Mouse (Mus musculus) left cerebral cortex, postnatal 36 days (tissue): ENCODE results near the gene Nudt16. TPM values are rescaled to one million over a fixed set of nuclear protein-coding genes. Genes with fewer than 3 reads are reported as not detected.
"Not testable (repeated sequence)": the region's sequence is repeated elsewhere in the genome, so short reads cannot be mapped to it uniquely, and the experiment has no call there.

Experiments
- DNase-seq, 2 experiments: peaks; one replicate each; pipeline ENCODE4 v3.0.0; 2021 to 2022; ENCODE audit warnings: low spot score in 2 of 2, mixed read lengths in 1 of 2
- intact Hi-C: fragments of 180-260 bp; cut with DNase I; formaldehyde crosslinking; loops from one replicate; pipeline ENCODE4 v1.15.1; 2025
- total RNA-seq, 2 experiments: library from RNA; stranded (reverse); gene quantifications; 2 replicates each; pipeline ENCODE4 v1.2.3; 2021

Gene Nudt16
- 10 to 100 TPM; 17.2 to 18.9 TPM for total RNA-seq

GRCm38 (mm10) chr9:105131253-105132001, at the start of gene Nudt16:
Nudt16 (minus strand) TSS chr9:105131824.
- intact Hi-C loops, result loop anchor here (2.0 kb wide), 1 partner anchor 121 kb away; no protein-coding TSS in a partner anchor
- peak; percentile 87 to 90 for DNase-seq

DNA sequence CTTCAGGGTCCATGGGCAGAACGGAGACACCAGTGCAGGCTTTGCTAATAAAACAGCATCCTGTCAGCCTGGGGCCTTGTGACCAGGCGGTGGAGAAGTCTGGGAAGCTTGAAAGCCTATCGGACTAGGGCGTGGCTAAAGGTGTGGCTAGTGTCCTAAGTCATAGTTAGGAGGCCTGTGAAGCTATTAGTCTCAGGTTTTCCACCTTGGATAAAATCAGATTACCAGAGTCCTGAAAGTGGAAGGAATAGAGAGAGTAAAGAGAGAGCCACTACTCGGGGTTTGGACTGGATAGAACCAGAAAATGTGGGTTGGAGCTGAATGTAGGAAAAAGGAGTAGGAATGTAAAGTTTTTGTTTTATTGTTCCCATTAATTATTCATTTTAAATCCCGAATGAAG, 13.4 kb upstream of the Nudt16 start, which contains the start of gene 1700080E11Rik:
TSS of gene 1700080E11Rik (minus strand) at position 101 of the 400 bp plus-strand sequence.
- intact Hi-C loops, result no loop called here
- no peak for DNase-seq

GRCm38 (mm10) chr9:105139204-105139603, 7.6 kb upstream of the Nudt16 start:
- no peak for DNase-seq
- intact Hi-C loops, result no loop called here

DNA sequence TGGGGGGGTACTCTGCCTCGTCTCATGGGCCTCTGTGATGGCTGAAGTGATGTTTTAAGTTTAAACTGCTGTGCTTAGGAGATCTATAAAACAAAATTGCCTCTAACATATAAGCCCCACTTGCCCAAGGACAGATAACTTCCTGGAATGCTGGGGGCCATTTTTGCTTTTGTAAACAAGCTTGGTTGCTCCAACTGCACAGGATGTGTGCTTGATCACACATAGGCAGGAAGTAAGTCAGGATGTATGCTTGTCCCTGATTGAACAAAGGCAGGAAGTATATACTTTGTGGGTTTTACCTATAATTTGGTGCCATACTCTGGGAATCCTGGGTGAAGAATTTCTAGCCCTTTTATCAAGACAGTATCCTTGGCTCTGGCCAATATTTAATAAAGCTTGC, 4.8 kb upstream of the Nudt16 start:
- intact Hi-C loops, result no loop called here
- DNase-seq, result no peak

GRCm38 (mm10) chr9:105134536-105134935, 2.9 kb upstream of the Nudt16 start:
- intact Hi-C loops, result no loop called here
- DNase-seq, result no peak

- intact Hi-C loops, result no loop called here
- no peak for DNase-seq
Observed at GRCm38 (mm10) chr9:105132002-105132367, 361 bp upstream of the Nudt16 start.

DNA sequence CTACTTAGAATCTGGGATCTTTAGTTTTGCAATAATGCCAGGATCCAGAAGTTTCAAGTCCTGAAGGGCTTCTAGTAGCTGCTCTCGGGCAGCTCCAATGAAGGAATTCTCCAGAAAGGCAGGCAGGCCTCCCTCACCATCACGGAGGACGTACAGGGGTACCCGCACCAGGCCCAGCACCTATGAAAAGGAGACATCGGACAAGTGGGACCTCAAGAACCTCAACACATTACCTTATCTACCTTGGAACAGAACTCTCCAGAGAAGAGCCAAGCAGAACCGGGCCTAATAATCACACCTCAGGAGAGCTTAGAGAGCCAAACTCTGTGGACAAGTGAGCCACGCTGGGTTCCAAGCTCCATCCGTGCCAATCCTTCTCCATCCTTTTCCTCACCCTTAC, 1.3 kb downstream of the Nudt16 start:
- DNase-seq, result no peak

GRCm38 (mm10) chr9:105125206-105125605, 6.4 kb downstream of the Nudt16 start:
- intact Hi-C loops, DNase-seq: not testable (repeated sequence)

More for the DNA sequence above, 1.3 kb downstream of the Nudt16 start:
- intact Hi-C loops, result loop anchor here (2.0 kb wide), 1 partner anchor 122 kb away; no protein-coding TSS in a partner anchor

DNA sequence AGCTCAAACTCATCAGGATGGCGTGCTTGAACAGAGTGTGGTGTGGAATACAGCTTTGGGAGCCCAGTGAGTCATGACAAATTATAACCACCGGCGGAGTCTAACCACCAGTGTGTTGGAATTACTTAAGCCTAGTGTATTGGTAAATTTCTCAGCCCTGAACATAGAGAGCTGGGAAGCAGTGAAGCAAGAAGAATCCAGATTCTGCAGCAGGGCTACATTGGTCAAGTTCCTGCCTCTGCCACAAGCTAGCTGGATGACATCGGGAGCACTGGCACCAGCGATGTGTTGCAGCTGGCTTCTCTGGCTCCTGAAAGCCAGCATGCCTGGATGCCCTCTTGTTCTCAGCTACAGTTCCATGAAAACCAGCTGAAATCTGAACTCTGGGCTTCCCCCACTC, 27.7 kb downstream of the Nudt16 start:
- intact Hi-C loops, result no loop called here
- DNase-seq, result no peak

GRCm38 (mm10) chr9:105101911-105102310, 29.7 kb downstream of the Nudt16 start:
- intact Hi-C loops, result no loop called here
- DNase-seq, result peak; percentile 32 to 38

DNA sequence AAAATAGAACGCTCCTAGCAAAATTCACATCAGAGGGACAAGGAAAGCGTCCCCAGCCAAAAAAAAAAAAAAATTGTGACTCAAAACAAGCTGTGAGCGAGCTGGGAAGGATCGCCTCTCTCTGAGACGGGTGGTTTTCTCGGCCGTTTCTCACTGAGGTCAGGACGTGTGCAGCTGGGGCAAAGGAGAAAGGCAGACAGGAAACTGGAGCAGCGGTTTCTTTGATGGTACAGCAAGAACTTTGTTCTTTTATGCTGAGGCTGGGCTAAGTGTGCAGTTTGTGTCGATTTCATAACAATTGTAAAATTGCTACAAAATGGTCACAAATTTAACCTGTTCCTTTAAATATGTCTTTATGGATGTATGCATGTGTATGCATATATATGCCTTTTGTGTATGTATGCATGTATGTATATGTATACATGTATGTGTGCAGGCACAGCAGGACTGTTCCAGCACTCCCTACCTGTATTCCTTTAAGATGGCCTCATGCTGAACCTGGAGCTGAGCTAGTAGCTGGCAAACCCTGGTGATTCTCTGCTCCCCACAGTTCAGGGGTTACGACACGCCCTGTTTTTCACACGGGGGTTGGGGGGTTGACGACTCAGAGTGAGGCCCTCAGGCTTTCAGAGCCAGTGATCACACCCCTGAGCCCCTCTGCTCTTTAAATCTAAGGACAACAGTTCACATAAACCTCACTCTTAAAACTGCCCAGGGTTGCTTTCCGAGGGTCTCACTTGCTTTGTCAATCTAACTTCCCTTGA, 30.6 kb downstream of the Nudt16 start:
- DNase-seq, result no peak
- intact Hi-C loops, result no loop called here

DNA sequence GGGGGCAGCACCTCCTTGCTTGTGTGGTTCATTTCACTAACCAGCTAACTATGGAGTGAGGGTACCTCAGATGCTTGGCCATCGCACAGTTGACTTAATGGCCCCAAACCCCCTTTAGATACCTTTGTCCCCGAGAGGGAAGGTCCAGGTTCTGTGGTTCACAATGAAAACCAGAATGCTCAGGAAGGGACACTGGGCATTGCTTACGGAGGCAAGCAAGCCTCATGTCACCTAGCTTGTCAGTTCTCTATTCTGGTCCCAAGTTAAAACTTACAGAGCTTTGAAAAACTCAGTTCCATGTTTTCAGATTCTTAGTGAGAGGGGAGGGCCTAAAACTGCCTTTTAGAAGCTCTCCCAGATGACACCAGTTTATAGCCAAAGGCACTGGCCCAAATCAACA, 51.4 kb downstream of the Nudt16 start:
- intact Hi-C loops, result no loop called here
- no peak for DNase-seq

Other genes starting within 250 kb of the Nudt16 start
- 10 to 100 TPM; 79.4 to 84.8 TPM for gene Mrpl3, start 78.6 kb downstream of the Nudt16 start, total RNA-seq
- gene 1700080E11Rik, start 13.3 kb upstream of the Nudt16 start, total RNA-seq, result not detected